ENCODE assay signal across 7 mouse cellular contexts in genomic region chr1:171437264-171438013, GRCm38 (mm10). TPM values are rescaled to one million over a fixed set of nuclear protein-coding genes. Genes with fewer than 3 reads are reported as not detected.
A peak's percentile ranks its signal among the peaks of the same experiment; 100 is the strongest.
DNase-seq lines count a peak whose midpoint lies in the region; ATAC-seq and TF ChIP-seq lines count a peak whose summit lies in the region.

Gene F11r, plus strand, starts transcription at chr1:171437535.

- H3K9me3 ChIP-seq in forebrain, postnatal 0 days (ENCODE audit: low read length) = no peaks in the 10 kb centered on the region
- no peaks in the 10 kb centered on the region for H3K9me3 ChIP-seq in hindbrain, embryonic 11.5 days (ENCODE audit: control insufficient read depth, low read length)
- H3K9me3 ChIP-seq in limb, embryonic 14.5 days (ENCODE audit: control insufficient read depth, low read length) = no peaks in the 10 kb centered on the region
- H3K9me3 ChIP-seq in midbrain, embryonic 14.5 days (ENCODE audit: control insufficient read depth, low read length) = no peaks in the 10 kb centered on the region
- H3K9me3 ChIP-seq in stomach, embryonic 14.5 days (ENCODE audit: control insufficient read depth, low read depth, low read length) = no peaks in the 10 kb centered on the region

- 2% methylated on average over 46 of the region's 46 CpGs for WGBS in cerebellum, adult 2 months
- WGBS in forebrain, postnatal 0 days = 2% methylated on average over 46 of the region's 46 CpGs
- WGBS in hindbrain, embryonic 11.5 days = 1% methylated on average over 43 of the region's 46 CpGs
- WGBS in limb, embryonic 14.5 days = 1% methylated on average over 46 of the region's 46 CpGs
- WGBS in midbrain, embryonic 14.5 days = 1% methylated on average over 43 of the region's 46 CpGs
- WGBS in stomach, embryonic 14.5 days = 1% methylated on average over 46 of the region's 46 CpGs

- no peak within 1 kb of the TSS for H3K27ac ChIP-seq in cerebellum, adult 2 months (ENCODE audit: insufficient read depth, low read length)
- H3K27ac ChIP-seq in forebrain, postnatal 0 days (ENCODE audit: low read depth, low read length) = no peak within 1 kb of the TSS
- H3K27ac ChIP-seq in hindbrain, embryonic 11.5 days (ENCODE audit: low read depth, low read length) = no peak within 1 kb of the TSS
- no peak within 1 kb of the TSS for H3K27ac ChIP-seq in limb, embryonic 14.5 days (replicated peaks; ENCODE audit: low read depth, low read length)
- no peak within 1 kb of the TSS for H3K27ac ChIP-seq in midbrain, embryonic 14.5 days (replicated peaks; ENCODE audit: low read depth, low read length)
- peak within 1 kb of the TSS; percentile 64 for H3K27ac ChIP-seq in stomach, embryonic 14.5 days (ENCODE audit: low read length)

- ATAC-seq in activated CD4-positive, CD25-positive, alpha-beta regulatory T cell, adult 4 months = peak; percentile 85
- ATAC-seq in forebrain, postnatal 0 days = peak; percentile 82
- peak; percentile 70; the same call in 1 of the 2 replicates for ATAC-seq in hindbrain, embryonic 11.5 days (ENCODE audit: low FRiP score)
- peak; percentile 38; the same call in 1 of the 2 replicates for ATAC-seq in limb, embryonic 14.5 days (ENCODE audit: low FRiP score, low read depth)
- ATAC-seq in midbrain, embryonic 14.5 days (ENCODE audit: low FRiP score, low TSS enrichment) = peak; percentile 43
- ATAC-seq in stomach, embryonic 14.5 days (ENCODE audit: insufficient number of reproducible peaks, insufficient read depth, low FRiP score, low read depth) = peak; percentile 77

- no peaks in the 10 kb centered on the region for H3K27me3 ChIP-seq in cerebellum, adult 2 months (ENCODE audit: control insufficient read depth, insufficient read depth, low read length)
- peaks cover 23% of the 10 kb centered on the region for H3K27me3 ChIP-seq in forebrain, postnatal 0 days (ENCODE audit: insufficient read depth, low read length)
- peaks cover 21% of the 10 kb centered on the region for H3K27me3 ChIP-seq in hindbrain, embryonic 11.5 days (ENCODE audit: control insufficient read depth, insufficient read depth, low read length)
- H3K27me3 ChIP-seq in limb, embryonic 14.5 days (ENCODE audit: control insufficient read depth, insufficient read depth, low read length) = peaks cover 20% of the 10 kb centered on the region; the same call in 1 of the 2 replicates
- H3K27me3 ChIP-seq in midbrain, embryonic 14.5 days (ENCODE audit: control insufficient read depth, insufficient read depth, low read length) = peaks cover 30% of the 10 kb centered on the region
- no peaks in the 10 kb centered on the region for H3K27me3 ChIP-seq in stomach, embryonic 14.5 days (ENCODE audit: control insufficient read depth, insufficient read depth, low read length)

- H3K4me2 ChIP-seq in forebrain, postnatal 0 days (ENCODE audit: low read depth) = peak within 1 kb of the TSS; percentile 43
- peak within 1 kb of the TSS; percentile 57 for H3K4me2 ChIP-seq in hindbrain, embryonic 11.5 days (replicated peaks; ENCODE audit: low read depth, low read length)
- H3K4me2 ChIP-seq in limb, embryonic 14.5 days (replicated peaks; ENCODE audit: low read depth, low read length, severe bottlenecking) = peak within 1 kb of the TSS; percentile 65
- H3K4me2 ChIP-seq in midbrain, embryonic 14.5 days (ENCODE audit: low read length) = peak within 1 kb of the TSS; percentile 51
- H3K4me2 ChIP-seq in stomach, embryonic 14.5 days (replicated peaks; ENCODE audit: low read depth, low read length) = peak within 1 kb of the TSS; percentile 53

- peak; percentile 50; the same call in 1 of the 2 replicates for TF ChIP-seq POLR2A in cerebellum, adult 2 months (IDR thresholded peaks at IDR 0.05; ENCODE audit: borderline replicate concordance, insufficient read depth, low read length)
- TF ChIP-seq POLR2A in limb, embryonic 14.5 days (IDR thresholded peaks at IDR 0.05; ENCODE audit: borderline replicate concordance, extremely low read depth, insufficient read depth, insufficient read length) = no peak

- no peaks in the 10 kb centered on the region for H3K4me1 ChIP-seq in cerebellum, adult 2 months (ENCODE audit: control insufficient read depth, insufficient read depth, low read length)
- no peaks in the 10 kb centered on the region for H3K4me1 ChIP-seq in forebrain, postnatal 0 days (ENCODE audit: insufficient read depth)
- H3K4me1 ChIP-seq in hindbrain, embryonic 11.5 days (replicated peaks; ENCODE audit: control insufficient read depth, insufficient read depth, low read length) = no peaks in the 10 kb centered on the region
- H3K4me1 ChIP-seq in limb, embryonic 14.5 days (ENCODE audit: control insufficient read depth, insufficient read depth, low read length) = peaks cover 12% of the 10 kb centered on the region; the same call in 1 of the 2 replicates
- H3K4me1 ChIP-seq in midbrain, embryonic 14.5 days (ENCODE audit: control insufficient read depth, insufficient read depth, low read length) = peaks cover 12% of the 10 kb centered on the region; the same call in 1 of the 2 replicates
- H3K4me1 ChIP-seq in stomach, embryonic 14.5 days (ENCODE audit: control insufficient read depth, insufficient read depth, low read length) = peaks cover 20% of the 10 kb centered on the region

- H3K36me3 ChIP-seq in forebrain, postnatal 0 days (ENCODE audit: insufficient read depth) = no peaks in the 10 kb centered on the region
- H3K36me3 ChIP-seq in hindbrain, embryonic 11.5 days (ENCODE audit: control insufficient read depth, insufficient read depth, low read length) = no peaks in the 10 kb centered on the region
- no peaks in the 10 kb centered on the region for H3K36me3 ChIP-seq in limb, embryonic 14.5 days (ENCODE audit: control insufficient read depth, insufficient read depth, low read length)
- no peaks in the 10 kb centered on the region for H3K36me3 ChIP-seq in midbrain, embryonic 14.5 days (ENCODE audit: control insufficient read depth, insufficient read depth, low read length)
- H3K36me3 ChIP-seq in stomach, embryonic 14.5 days (ENCODE audit: control insufficient read depth, insufficient read depth, low read length) = no peaks in the 10 kb centered on the region

- peak; percentile 86 to 89 for DNase-seq in cerebellum, adult 2 months
- peak; percentile 16 for DNase-seq in forebrain, postnatal 0 days
- peak; percentile 73 for DNase-seq in hindbrain, embryonic 11.5 days (ENCODE audit: low spot score)
- DNase-seq in limb, embryonic 14.5 days (ENCODE audit: low spot score) = peak; percentile 61
- DNase-seq in midbrain, embryonic 14.5 days = peak; percentile 53

- H3K9ac ChIP-seq in forebrain, postnatal 0 days = peak within 1 kb of the TSS; percentile 18; the same call in 1 of the 2 replicates
- H3K9ac ChIP-seq in hindbrain, embryonic 11.5 days (ENCODE audit: low read depth, low read length) = peak within 1 kb of the TSS; percentile 38; the same call in 1 of the 2 replicates
- H3K9ac ChIP-seq in limb, embryonic 14.5 days (ENCODE audit: low read depth, low read length, severe bottlenecking) = peak within 1 kb of the TSS; percentile 45
- peak within 1 kb of the TSS; percentile 23; the same call in 1 of the 2 replicates for H3K9ac ChIP-seq in midbrain, embryonic 14.5 days (replicated peaks; ENCODE audit: low read length)
- peak within 1 kb of the TSS; percentile 58 for H3K9ac ChIP-seq in stomach, embryonic 14.5 days (replicated peaks; ENCODE audit: low read depth, low read length)

- no peak for TF ChIP-seq CTCF in cerebellum, adult 2 months (IDR thresholded peaks at IDR 0.05; ENCODE audit: borderline replicate concordance, insufficient read depth, low read depth, low read length)
- no peak for TF ChIP-seq CTCF in forebrain, postnatal 0 days (IDR thresholded peaks at IDR 0.05; ENCODE audit: low read depth)

- H3K4me3 ChIP-seq in cerebellum, adult 2 months (replicated peaks; ENCODE audit: insufficient read depth, low read depth, low read length) = peak within 1 kb of the TSS; percentile 79
- H3K4me3 ChIP-seq in forebrain, postnatal 0 days (ENCODE audit: low read depth, low read length) = peak within 1 kb of the TSS; percentile 29
- H3K4me3 ChIP-seq in hindbrain, embryonic 11.5 days (ENCODE audit: low read depth, low read length) = peak within 1 kb of the TSS; percentile 33
- H3K4me3 ChIP-seq in limb, embryonic 14.5 days (replicated peaks; ENCODE audit: low read length) = peak within 1 kb of the TSS; percentile 46
- peak within 1 kb of the TSS; percentile 33 for H3K4me3 ChIP-seq in midbrain, embryonic 14.5 days (replicated peaks; ENCODE audit: low read depth, low read length)
- peak within 1 kb of the TSS; percentile 47 for H3K4me3 ChIP-seq in stomach, embryonic 14.5 days (ENCODE audit: low read depth, low read length)

RNA-seq across cellular contexts. Expression of gene F11r, which starts in this region (rescaled TPM):
- under 1 TPM in 1 of 2 experiments, not detected in 1; 0.18 TPM for polyA plus RNA-seq in activated CD4-positive, CD25-positive, alpha-beta regulatory T cell, adult 4 months (2017; shearing (Covaris generic))
- 8.7 and 10.1 TPM in 2 replicates for polyA plus RNA-seq in cerebellum, adult 2 months (2012; rRNA removed)
- total RNA-seq in forebrain, postnatal 0 days (2014; rRNA removed) = 3.6 and 6.2 TPM in 2 replicates
- polyA plus RNA-seq in forebrain, postnatal 0 days (2015; fragmentation: Nextera tagmentation; extraction: Ambion mirVana) = 4.6 and 7.8 TPM in 2 replicates
- 16.9 and 20.1 TPM in 2 replicates for polyA plus RNA-seq in hindbrain, embryonic 11.5 days (2014; fragmentation: Nextera tagmentation; extraction: Ambion mirVana)
- polyA plus RNA-seq in limb, embryonic 14.5 days (2012; rRNA removed) = 19.2 and 20.9 TPM in 2 replicates
- polyA plus RNA-seq in limb, embryonic 14.5 days (2014; fragmentation: Nextera tagmentation; extraction: Ambion mirVana) = 35.4 and 37.6 TPM in 2 replicates
- polyA plus RNA-seq in midbrain, embryonic 14.5 days (2014; fragmentation: Nextera tagmentation; extraction: Ambion mirVana) = 3.3 and 8.1 TPM in 2 replicates
- polyA plus RNA-seq in stomach, embryonic 14.5 days (2014; fragmentation: Nextera tagmentation; extraction: Ambion mirVana) = 119 and 127 TPM in 2 replicates

Comparison
In these comparisons a context has a peak if more than half of its experiments do, and no peak if none do; other contexts are left out.
1. Peak in ATAC-seq in activated CD4-positive, CD25-positive, alpha-beta regulatory T cell, adult 4 months; RNA of the gene not detected or under 1 TPM.
2. DNase-seq: peak in every context shown above with its lines; median percentile 88 in cerebellum, adult 2 months; 73 in hindbrain, embryonic 11.5 days; 61 in limb, embryonic 14.5 days; 53 in midbrain, embryonic 14.5 days; 16 in forebrain, postnatal 0 days.
3. H3K4me3 ChIP-seq: peak in every context shown above with its lines; median percentile 79 in cerebellum, adult 2 months; 47 in stomach, embryonic 14.5 days; 46 in limb, embryonic 14.5 days; 33 in hindbrain, embryonic 11.5 days; 33 in midbrain, embryonic 14.5 days; 29 in forebrain, postnatal 0 days.